Mouse (Mus musculus) layer of hippocampus, adult 2 months (tissue): ENCODE measurements around the gene Ift52. TPM values are rescaled to one million over a fixed set of nuclear protein-coding genes. Genes with fewer than 3 reads are reported as not detected.
A peak's percentile ranks its signal among the peaks of the same experiment; 100 is the strongest.
"Not testable (repeated sequence)": the region's sequence is repeated elsewhere in the genome, so short reads cannot be mapped to it uniquely, and the experiment has no call there.

ENCODE experiments used
- DNase-seq, 2 experiments: peaks; one replicate each; pipeline ENCODE4 v3.0.0; 2022; ENCODE audit warnings: low spot score in 2 of 2
- H3K27ac ChIP-seq: fragments of 200-600 bp; 2 replicates; pipeline ENCODE4 v1.8.1; 2022
- H3K4me3 ChIP-seq: fragments of 200-600 bp; 2 replicates; pipeline ENCODE4 v1.8.1; 2022; ENCODE audit warnings: mild to moderate bottlenecking
- CTCF ChIP-seq: fragments of 200-600 bp; conservative IDR thresholded peaks from 2 replicates; pipeline ENCODE4 v1.8.1; 2022; ENCODE audit warnings: antibody characterized with exemption, mild to moderate bottlenecking, moderate library complexity
- total RNA-seq, 2 experiments: library from RNA; stranded (reverse); gene quantifications; 2 replicates each; pipeline ENCODE4 v1.2.3; 2021

The Ift52 gene
- total RNA-seq, 2 experiments from 2014 or later = 28.4 to 31.3 TPM

GRCm38 (mm10) chr2:163049116-163049515 is 32.0 kb downstream of the Ift52 start:
- no peak overlapping the region for H3K4me3 ChIP-seq
- DNase-seq = no peak
- no peak for TF ChIP-seq CTCF
- H3K27ac ChIP-seq = no peak overlapping the region

- Histone ChIP-seq H3K4me3 (no peak overlapping the region), H3K27ac (no peak overlapping the region)
- TF ChIP-seq CTCF = no peak
- DNase-seq = no peak
These were observed 34.5 kb downstream of the Ift52 start for GRCm38 (mm10) chr2:163051691-163052090.

- no peak for DNase-seq
- no peak for TF ChIP-seq CTCF
- Histone ChIP-seq H3K4me3 (no peak overlapping the region), H3K27ac (no peak overlapping the region)
These were observed 34.9 kb downstream of the Ift52 start for GRCm38 (mm10) chr2:163052101-163052500.

GRCm38 (mm10) chr2:163052826-163053225 is 35.7 kb downstream of the Ift52 start:
- H3K4me3 ChIP-seq = no peak overlapping the region
- TF ChIP-seq CTCF = no peak
- DNase-seq = no peak
- H3K27ac ChIP-seq = no peak overlapping the region

- H3K27ac ChIP-seq = no peak within 1 kb of the TSS
- H3K4me3 ChIP-seq = peak within 1 kb of the TSS; percentile 53
- DNase-seq = peak; percentile 79 to 88
- no peak for TF ChIP-seq CTCF
These were observed 37.2 kb downstream of the Ift52 start, which contains the start of gene Mybl2 for GRCm38 (mm10) chr2:163054335-163054840. Gene Mybl2 (plus strand): TSS chr2:163054687.

- peak overlapping the region; percentile 53 for H3K4me3 ChIP-seq
These were observed 37.8 kb downstream of the Ift52 start for GRCm38 (mm10) chr2:163054891-163055494.

GRCm38 (mm10) chr2:163055715-163056114 is 38.6 kb downstream of the Ift52 start:
- TF ChIP-seq CTCF = no peak
- no peak for DNase-seq
- Histone ChIP-seq H3K4me3 (no peak overlapping the region), H3K27ac (no peak overlapping the region)

More at GRCm38 (mm10) chr2:163054891-163055494, 37.8 kb downstream of the Ift52 start:
- H3K27ac ChIP-seq = no peak overlapping the region
- DNase-seq = no peak
- no peak for TF ChIP-seq CTCF

- no peak for TF ChIP-seq CTCF
- Histone ChIP-seq H3K4me3 (no peak overlapping the region), H3K27ac (no peak overlapping the region)
- no peak for DNase-seq
These were observed 39.4 kb downstream of the Ift52 start for GRCm38 (mm10) chr2:163056584-163056983.

- H3K27ac ChIP-seq, DNase-seq, H3K4me3 ChIP-seq: not testable (repeated sequence)
These were observed 41.8 kb downstream of the Ift52 start for GRCm38 (mm10) chr2:163058981-163059380.

- H3K27ac ChIP-seq = no peak overlapping the region
- no peak for DNase-seq
- H3K4me3 ChIP-seq = no peak overlapping the region
- TF ChIP-seq CTCF = no peak
These were observed 43.5 kb downstream of the Ift52 start for GRCm38 (mm10) chr2:163060630-163061029.

- Histone ChIP-seq H3K27ac (no peak overlapping the region), H3K4me3 (no peak overlapping the region)
- TF ChIP-seq CTCF = no peak
- no peak for DNase-seq
These were observed 44.3 kb downstream of the Ift52 start for GRCm38 (mm10) chr2:163061203-163062118.

GRCm38 (mm10) chr2:163062119-163062508 is 45.0 kb downstream of the Ift52 start:
- Histone ChIP-seq H3K4me3 (no peak overlapping the region), H3K27ac (no peak overlapping the region)
- no peak for TF ChIP-seq CTCF
- no peak for DNase-seq

GRCm38 (mm10) chr2:163066326-163066725 is 49.2 kb downstream of the Ift52 start:
- DNase-seq = no peak
- Histone ChIP-seq H3K27ac (no peak overlapping the region), H3K4me3 (no peak overlapping the region)
- TF ChIP-seq CTCF = no peak
